Mouse (Mus musculus) liver, adult 2 months (tissue): ENCODE data around the gene Gng3.

ENCODE experiments used
- CTCF ChIP-seq: fragments of 200-500 bp; IDR thresholded peaks from 2 replicates; pipeline ENCODE4 v1.5.1; 2011; ENCODE audit warnings: low read depth, low read length, control low read depth
- POLR2A ChIP-seq: fragments of 200-500 bp; IDR thresholded peaks from 2 replicates; pipeline ENCODE4 v1.6.1; 2011; ENCODE audit warnings: low read length, control low read depth; ENCODE audit not compliant: insufficient read depth; ENCODE audit errors: extremely low read depth

- TF ChIP-seq POLR2A (no peak), CTCF (no peak)
Measured at GRCm38 (mm10) chr19:8842961-8843360, 4.0 kb upstream of the Gng3 start.
